Mouse (Mus musculus) heart, adult 8-10 months (tissue): ENCODE measurements around the gene Zfp626. TPM values are rescaled to one million over a fixed set of nuclear protein-coding genes. Genes with fewer than 3 reads are reported as not detected.
A peak's percentile ranks its signal among the peaks of the same experiment; 100 is the strongest.
"Not testable (repeated sequence)": the region's sequence is repeated elsewhere in the genome, so short reads cannot be mapped to it uniquely, and the experiment has no call there.

Experiments used
- DNase-seq: peaks from one replicate; pipeline ENCODE4 v3.0.0; 2022; ENCODE audit warnings: low spot score
- total RNA-seq, 4 experiments: library from RNA; stranded (reverse); gene quantifications; 2 replicates each; pipeline ENCODE4 v1.2.4; 2022

Zfp626 gene
- total RNA-seq, 4 experiments from 2014 or later, result 4.0 to 4.9 (median 4.7) TPM

DNA sequence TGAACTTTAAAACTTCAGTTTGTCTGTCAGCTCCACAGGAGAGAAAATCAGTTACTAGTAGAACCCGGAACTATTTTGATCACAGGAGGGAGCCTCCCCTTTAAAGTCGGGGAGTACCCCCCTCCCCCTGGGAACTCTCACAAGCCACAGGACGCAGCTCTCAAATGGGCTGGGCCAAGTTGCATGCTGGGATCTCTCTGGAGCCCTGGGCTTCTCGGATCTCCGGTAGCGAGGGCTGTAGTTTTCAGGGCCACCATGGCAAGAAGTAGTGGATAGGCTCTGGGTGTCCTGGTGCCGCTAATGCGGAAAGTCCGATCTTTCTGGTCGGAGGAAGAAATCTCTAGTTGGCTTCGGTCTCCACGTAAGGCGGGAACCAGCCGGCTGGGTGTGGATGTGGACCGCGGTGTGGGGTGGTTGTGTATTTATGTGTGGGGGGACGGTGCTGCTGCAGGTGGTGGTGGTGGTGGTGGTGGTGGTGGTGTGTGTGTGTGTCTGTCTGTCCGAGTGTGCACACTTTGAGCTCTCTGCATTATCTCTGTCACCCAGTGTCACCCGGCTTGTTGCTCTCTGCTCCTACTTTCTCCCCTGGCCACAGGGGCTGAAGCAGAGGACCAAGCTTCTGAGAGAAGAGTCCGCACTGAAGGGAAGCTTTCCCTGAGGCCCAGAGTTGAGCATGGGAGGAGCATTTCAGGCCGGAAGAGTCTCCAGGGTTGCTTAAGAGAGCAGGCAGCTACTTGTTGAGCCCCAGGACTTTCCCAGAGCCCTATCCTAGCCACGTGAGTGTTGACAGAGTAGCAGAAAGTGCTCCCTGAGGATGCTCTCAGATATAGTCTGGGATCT, 53.6 kb downstream of the Zfp626 start:
- peak; percentile 85 for DNase-seq

DNA sequence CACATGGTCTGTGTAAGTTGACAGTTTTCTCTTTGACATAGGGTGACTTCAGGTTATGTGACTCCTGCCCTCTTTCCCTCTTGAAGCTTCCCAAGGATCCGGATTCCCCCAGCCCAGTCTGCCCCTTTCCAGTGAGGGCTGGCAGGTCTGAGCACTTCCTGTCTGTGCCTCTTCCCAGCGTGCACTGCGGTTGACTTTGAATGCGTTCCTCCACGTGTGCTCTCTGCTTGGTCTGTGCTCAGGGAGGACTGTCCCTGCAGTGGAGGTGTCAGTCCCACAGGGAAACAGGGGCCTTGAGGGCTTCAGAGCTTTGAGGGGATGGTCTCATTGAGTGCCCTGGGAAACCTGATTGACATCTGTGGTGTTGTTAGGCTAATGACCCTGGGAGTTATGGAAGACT, 55.6 kb downstream of the Zfp626 start:
- not testable (repeated sequence) for DNase-seq

Other genes with a start within 250 kb of the Zfp626 start
- 100 to 1,000 TPM; 169 to 227 (median 202) TPM for gene Akt2, start 215.6 kb upstream of the Zfp626 start, total RNA-seq
- gene Ttc9b, start 153.3 kb upstream of the Zfp626 start, total RNA-seq, result not detected
- gene Map3k10, start 132.6 kb upstream of the Zfp626 start, total RNA-seq, result 10 to 100 TPM; 18.4 to 21.5 (median 20.8) TPM
- 1 to 10 TPM in 1 of 4 experiments, under 1 TPM in 3; 0.56 to 1.9 (median 0.71) TPM for gene Zfp607b, start 117.9 kb upstream of the Zfp626 start, total RNA-seq
- gene Zfp60, start 75.8 kb upstream of the Zfp626 start, total RNA-seq, result 1 to 10 TPM; 8.0 to 9.5 (median 8.8) TPM
- gene Zfp59, start 31.4 kb downstream of the Zfp626 start, total RNA-seq, result 1 to 10 TPM; 1.9 to 2.5 (median 2.2) TPM
- gene Zfp607a, start 50.3 kb downstream of the Zfp626 start, total RNA-seq, result 1 to 10 TPM; 2.5 to 3.3 (median 2.9) TPM
- 1 to 10 TPM; 4.3 to 7.0 (median 5.8) TPM for gene Zfp974, start 122.3 kb downstream of the Zfp626 start, total RNA-seq
- gene Zfp780b, start 172.0 kb downstream of the Zfp626 start, total RNA-seq, result 1 to 10 TPM; 7.3 to 8.2 (median 7.8) TPM
- gene Zfp850, start 206.9 kb downstream of the Zfp626 start, total RNA-seq, result 1 to 10 TPM in 1 of 4 experiments, under 1 TPM in 3; 0.65 to 1.1 (median 0.85) TPM
- gene Psmc4, start 242.9 kb downstream of the Zfp626 start, total RNA-seq, result 10 to 100 TPM; 72.5 to 86.7 (median 82.7) TPM